Mouse (Mus musculus): ENCODE measurements around the gene Usp33. TPM values are rescaled to one million over a fixed set of nuclear protein-coding genes. Genes with fewer than 3 reads are reported as not detected.

The Usp33 gene
- total and polyA plus RNA-seq, 3 experiments = 38.3 to 54.7 (median 48.9) TPM

DNA sequence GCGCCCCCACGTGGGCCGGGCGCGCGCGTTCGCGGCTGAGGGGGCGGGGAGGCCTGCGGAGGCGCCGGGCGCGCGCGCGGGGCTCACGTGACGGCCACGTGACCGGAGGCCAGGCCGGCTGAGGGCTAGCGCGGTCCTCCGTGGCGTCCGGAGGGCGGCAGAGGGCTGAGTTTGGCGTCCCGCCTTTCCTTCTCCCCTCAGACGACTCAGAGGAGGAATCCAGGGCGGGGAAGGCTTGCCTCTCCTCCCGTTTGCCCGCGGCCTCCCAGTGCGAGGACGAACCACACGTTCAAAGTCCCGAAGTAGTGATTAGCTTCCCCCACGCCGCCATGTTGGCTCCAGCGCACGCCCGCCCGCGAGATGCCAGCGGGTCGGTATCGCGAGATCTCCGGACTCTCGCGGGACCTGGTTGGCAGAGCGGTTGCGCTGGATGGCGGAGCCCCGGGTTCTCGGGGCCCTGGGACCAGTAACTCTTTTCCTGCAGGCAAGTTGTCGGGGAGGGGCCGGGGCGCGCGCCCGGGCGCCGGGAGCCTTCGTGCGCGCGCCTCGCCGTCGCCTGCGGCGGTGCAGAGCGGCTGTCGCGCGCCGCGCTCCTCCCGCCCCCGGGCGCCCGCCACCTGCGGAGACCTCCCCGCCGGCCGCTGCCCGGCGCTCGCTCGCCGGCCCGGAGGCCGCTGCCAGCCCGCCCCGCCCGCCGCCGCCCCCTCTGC lies 50.2 kb downstream of the Usp33 start (continued):
- TF ChIP-seq NRF1 (IDR thresholded peaks at IDR 0.05; ENCODE audit: low read depth, low read length) = peak; percentile 71
- no peak for TF ChIP-seq SMC3 (IDR thresholded peaks at IDR 0.05; ENCODE audit: low read depth, low read length)
- no peak for TF ChIP-seq UBTF (IDR thresholded peaks at IDR 0.05; ENCODE audit: low read depth, low read length)
- peak; percentile 94 for TF ChIP-seq USF2 (conservative IDR thresholded peaks at IDR 0.05; ENCODE audit: low read depth, low read length)

DNA sequence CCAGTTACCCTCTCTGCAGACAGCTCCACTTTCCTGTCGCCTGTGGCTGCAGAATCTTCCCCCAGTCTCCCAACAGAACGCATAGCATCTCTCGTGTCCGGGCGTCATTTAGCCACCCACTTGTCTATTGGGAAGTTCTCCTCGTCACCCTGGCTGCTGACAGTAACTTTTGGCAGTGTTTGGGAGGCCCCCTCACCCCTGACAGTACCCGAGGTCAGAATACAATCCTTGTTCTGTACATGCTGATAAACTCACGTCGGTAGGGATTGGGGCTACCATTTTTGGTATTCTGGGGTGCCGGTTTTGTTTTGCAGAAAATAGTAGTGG lies 50.7 kb downstream of the Usp33 start:
- peak overlapping the region; percentile 97; the same call in 1 of the 2 replicates for H3K4me2 ChIP-seq (ENCODE audit: insufficient read depth, low read depth, poor library complexity, severe bottlenecking)
- no peaks in the 10 kb centered on the region for H3K27me3 ChIP-seq (replicated peaks)
- TF ChIP-seq TCF12 (IDR thresholded peaks at IDR 0.05; ENCODE audit: low read depth, low read length) (no peak), ZMIZ1 (IDR thresholded peaks at IDR 0.05; ENCODE audit: low read depth, low read length) (no peak), MAZ (IDR thresholded peaks at IDR 0.05; ENCODE audit: low read depth, low read length) (0 out of 2 replicates have a peak, but pooled peaks have one; percentile 31), TBP (conservative IDR thresholded peaks at IDR 0.05; ENCODE audit: low read depth, low read length) (no peak)
- peak overlapping the region; percentile 83 for H3K9ac ChIP-seq (ENCODE audit: insufficient read depth, low read depth)
- no peaks in the 10 kb centered on the region for H3K9me3 ChIP-seq (replicated peaks; ENCODE audit: low read length)
- peaks cover 60% of the 10 kb centered on the region for H3K79me2 ChIP-seq (replicated peaks; ENCODE audit: control insufficient read depth, extremely low read depth, insufficient read depth, poor library complexity, severe bottlenecking)
- dilution Hi-C loops (cut with MboI; ENCODE audit: extremely low pct_ligation_motif_present, extremely low pct_unique_long_range_greater_than_20kb, low sequenced_read_pairs) (no loop called here), in situ Hi-C loops (cut with MboI; ENCODE audit: low pct_ligation_motif_present, low pct_unique_long_range_greater_than_20kb, low sequenced_read_pairs) (loop anchor here (5.0 kb wide), 1 partner anchor 80 kb away; no protein-coding TSS in a partner anchor)
- H3K27ac ChIP-seq (ENCODE audit: insufficient read depth, low read depth) = peak overlapping the region; percentile 22
- H3K4me3 ChIP-seq (replicated peaks in 1 of 3; ENCODE audit: low read depth in 2 of 3, low read length in 2 of 3, poor library complexity in 1 of 3) = peak overlapping the region; percentile 75 to 90 (median 76)
- H3K4me1 ChIP-seq (ENCODE audit: control insufficient read depth in 1 of 2, insufficient read depth in 2 of 2) = peaks cover 25 to 65% of the 10 kb centered on the region in 2 experiments
- DNase-seq (ENCODE audit: extremely low read depth) = peak; percentile 52
- H3K36me3 ChIP-seq (replicated peaks in 1 of 2; ENCODE audit: control insufficient read depth in 1 of 2, insufficient read depth in 1 of 2, low read length in 1 of 2) = peaks cover 4 to 52% of the 10 kb centered on the region in 2 experiments

DNA sequence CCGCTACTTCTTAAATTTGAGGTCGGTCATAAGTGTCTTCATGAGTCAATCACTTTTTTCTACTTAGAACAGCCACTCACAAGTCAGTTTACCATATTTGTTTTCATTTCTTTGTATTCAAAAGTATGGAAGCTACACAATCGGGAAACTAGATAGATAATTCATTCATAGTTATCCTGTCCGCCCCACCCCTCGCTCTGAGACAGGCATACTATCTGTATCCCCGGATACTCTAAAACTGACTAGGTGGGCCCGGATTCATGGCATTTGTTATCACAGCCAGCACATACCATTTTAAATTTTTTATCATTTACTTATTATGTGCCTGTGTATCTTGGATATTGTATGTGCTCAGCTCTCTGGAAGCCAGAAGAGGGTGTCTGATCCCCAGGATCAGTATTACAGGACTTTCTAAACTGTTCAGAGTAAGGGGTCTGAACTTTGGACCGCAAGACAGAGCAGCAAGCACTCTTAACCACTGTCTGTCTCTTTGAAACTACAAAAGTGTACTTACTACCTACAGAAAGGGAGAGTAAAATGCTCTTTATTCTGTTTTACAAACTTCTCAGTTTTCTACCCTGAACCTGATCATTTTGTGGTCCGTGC lies 51.2 kb downstream of the Usp33 start:
- H3K27ac ChIP-seq (ENCODE audit: insufficient read depth, low read depth) = no peak overlapping the region
- TF ChIP-seq POLR2A (IDR thresholded peaks at IDR 0.05; ENCODE audit: low read depth, low read length) = no peak; the same call in 1 of the 2 replicates
- 0 out of 2 replicates have a peak, but pooled peaks have one; percentile 17 for TF ChIP-seq TBP (conservative IDR thresholded peaks at IDR 0.05; ENCODE audit: low read depth, low read length)
- TF ChIP-seq POLR2AphosphoS2 (IDR thresholded peaks at IDR 0.05; ENCODE audit: low read depth, low read length) = peak; percentile 47; the same call in 1 of the 2 replicates
- TF ChIP-seq RAD21 (IDR thresholded peaks at IDR 0.05; ENCODE audit: low read depth, low read length) = peak; percentile 24
- TF ChIP-seq CTCF (conservative IDR thresholded peaks at IDR 0.05 in 1 of 2, IDR thresholded peaks at IDR 0.05 in 1 of 2; ENCODE audit: low read depth in 2 of 2, low read length in 2 of 2) = peak in 1 of 2 experiments; percentile 32; a peak in 1 of 4 replicates
- no peak for TF ChIP-seq ZC3H11A (IDR thresholded peaks at IDR 0.05; ENCODE audit: low read depth, low read length)
- peaks cover 4 to 47% of the 10 kb centered on the region in 2 experiments for H3K36me3 ChIP-seq (replicated peaks in 1 of 2; ENCODE audit: control insufficient read depth in 1 of 2, insufficient read depth in 1 of 2, low read length in 1 of 2)
- H3K9me3 ChIP-seq (replicated peaks; ENCODE audit: low read length) = no peaks in the 10 kb centered on the region
- DNase-seq (ENCODE audit: extremely low read depth) = no peak
- H3K4me1 ChIP-seq (ENCODE audit: control insufficient read depth in 1 of 2, insufficient read depth in 2 of 2) = peaks cover 26 to 68% of the 10 kb centered on the region in 2 experiments
- peaks cover 65% of the 10 kb centered on the region for H3K79me2 ChIP-seq (replicated peaks; ENCODE audit: control insufficient read depth, extremely low read depth, insufficient read depth, poor library complexity, severe bottlenecking)
- H3K27me3 ChIP-seq (replicated peaks) = no peaks in the 10 kb centered on the region
- peak overlapping the region; percentile 83 for H3K9ac ChIP-seq (ENCODE audit: insufficient read depth, low read depth)
- in situ Hi-C loops (cut with MboI; ENCODE audit: low pct_ligation_motif_present, low pct_unique_long_range_greater_than_20kb, low sequenced_read_pairs) (loop anchor here (5.0 kb wide), 1 partner anchor 80 kb away; no protein-coding TSS in a partner anchor), dilution Hi-C loops (cut with MboI; ENCODE audit: extremely low pct_ligation_motif_present, extremely low pct_unique_long_range_greater_than_20kb, low sequenced_read_pairs) (no loop called here)
- peak overlapping the region; percentile 75 to 90 (median 76) for H3K4me3 ChIP-seq (replicated peaks in 1 of 3; ENCODE audit: low read depth in 2 of 3, low read length in 2 of 3, poor library complexity in 1 of 3)
- peak overlapping the region; percentile 97 for H3K4me2 ChIP-seq (ENCODE audit: insufficient read depth, low read depth, poor library complexity, severe bottlenecking)

Measured in CH12.LX (cell line).